Mouse (Mus musculus) skeletal muscle tissue, adult 2 months (tissue): ENCODE data around the gene Vipas39.
"Not testable (repeated sequence)": the region's sequence is repeated elsewhere in the genome, so short reads cannot be mapped to it uniquely, and the experiment has no call there.

Source experiments
- DNase-seq: peaks from one replicate; pipeline ENCODE4 v3.0.0-alpha.2; 2012; ENCODE audit warnings: low read depth, low spot score

The Vipas39 gene

GRCm38 (mm10) chr12:87266108-87266826 lies at the start of gene Vipas39, which contains the start of gene Ahsa1:
TSS of gene Vipas39 (minus strand) at chr12:87266256.
TSS of gene Ahsa1 (plus strand) at chr12:87266479.
- peak; percentile 92 for DNase-seq

GRCm38 (mm10) chr12:87313098-87313497 lies 47.0 kb upstream of the Vipas39 start:
- DNase-seq = no peak

GRCm38 (mm10) chr12:87306584-87306844 lies 40.5 kb upstream of the Vipas39 start:
- DNase-seq = not testable (repeated sequence)

DNA sequence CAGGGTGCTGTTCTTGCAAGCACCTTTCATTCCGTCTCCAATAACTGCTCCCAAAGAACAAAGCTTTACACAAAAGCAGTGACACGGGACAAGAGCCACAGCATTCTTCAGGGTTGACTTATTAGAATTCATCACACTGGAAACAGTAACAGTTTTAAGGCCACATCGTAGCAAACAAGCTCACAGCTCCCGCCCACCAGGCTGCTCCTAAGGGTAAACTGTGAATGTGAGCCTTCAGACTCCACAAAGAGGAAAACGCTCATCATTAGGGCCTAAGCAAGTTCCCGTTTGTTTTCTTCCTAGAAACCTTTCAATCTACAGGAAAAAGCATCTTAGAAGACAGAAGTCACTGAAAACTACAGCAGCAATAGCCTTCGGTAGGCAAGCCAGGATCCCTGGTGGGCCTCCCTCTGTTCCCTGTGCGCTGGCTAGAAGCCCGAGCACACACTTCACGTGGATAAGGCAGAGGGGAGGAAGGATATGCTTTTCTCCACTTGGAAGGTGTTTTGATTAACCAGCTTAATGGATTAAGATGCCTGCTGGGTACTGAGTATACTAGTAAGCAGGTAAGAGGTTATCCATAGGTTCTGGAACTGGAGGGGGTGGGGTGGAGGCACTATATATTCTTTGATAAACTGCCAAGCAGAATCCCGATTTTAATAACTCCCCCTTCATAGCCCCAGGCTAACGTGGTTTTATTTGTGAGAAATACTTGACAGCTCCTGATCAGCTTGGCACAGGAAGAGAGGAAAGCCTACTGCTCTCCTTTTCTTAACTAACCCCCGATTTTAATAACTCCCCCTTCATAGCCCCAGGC lies 39.9 kb upstream of the Vipas39 start:
- no peak for DNase-seq

GRCm38 (mm10) chr12:87301189-87301588 lies 35.1 kb upstream of the Vipas39 start:
- no peak for DNase-seq

DNA sequence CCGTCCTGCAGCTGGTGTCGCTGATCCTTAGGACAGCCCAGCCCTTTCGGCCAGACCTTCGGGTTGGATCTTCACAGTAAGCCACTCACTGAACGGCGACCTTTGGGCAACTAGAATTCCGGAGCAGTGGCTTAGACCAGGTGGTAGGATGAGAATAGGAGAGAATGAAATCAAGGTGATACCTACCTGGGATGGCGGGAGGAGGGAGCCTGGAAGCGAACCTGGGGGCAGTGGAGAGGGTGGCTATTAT lies 34.3 kb upstream of the Vipas39 start:
- no peak for DNase-seq

- DNase-seq = no peak
These were observed 33.8 kb upstream of the Vipas39 start, which contains the start of gene Ism2 for GRCm38 (mm10) chr12:87299657-87300440. TSS of gene Ism2 (minus strand) at chr12:87299705.

- DNase-seq = no peak
These were observed 33.1 kb upstream of the Vipas39 start for GRCm38 (mm10) chr12:87299037-87299656.

DNA sequence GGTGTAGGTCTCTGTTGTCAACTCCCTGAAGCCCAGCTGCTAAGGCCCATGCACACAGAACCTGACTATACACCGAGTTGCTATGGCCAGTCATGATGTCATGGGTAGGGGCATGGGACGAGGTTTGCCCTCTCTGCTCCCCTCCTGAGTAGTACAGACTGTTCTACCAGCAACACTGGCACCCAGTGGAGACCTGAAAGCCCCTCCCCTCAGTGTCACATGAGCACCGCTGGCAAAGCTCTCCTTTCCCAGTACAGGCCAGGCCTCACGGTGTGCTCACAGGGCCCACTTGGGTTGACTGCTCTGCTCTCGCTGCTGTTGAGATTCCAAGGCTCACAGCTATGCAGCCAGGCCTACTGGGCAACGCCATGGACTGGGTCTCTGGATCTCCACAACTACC lies 27.9 kb upstream of the Vipas39 start:
- DNase-seq = no peak

GRCm38 (mm10) chr12:87289100-87289499 lies 23.0 kb upstream of the Vipas39 start:
- DNase-seq = no peak

DNA sequence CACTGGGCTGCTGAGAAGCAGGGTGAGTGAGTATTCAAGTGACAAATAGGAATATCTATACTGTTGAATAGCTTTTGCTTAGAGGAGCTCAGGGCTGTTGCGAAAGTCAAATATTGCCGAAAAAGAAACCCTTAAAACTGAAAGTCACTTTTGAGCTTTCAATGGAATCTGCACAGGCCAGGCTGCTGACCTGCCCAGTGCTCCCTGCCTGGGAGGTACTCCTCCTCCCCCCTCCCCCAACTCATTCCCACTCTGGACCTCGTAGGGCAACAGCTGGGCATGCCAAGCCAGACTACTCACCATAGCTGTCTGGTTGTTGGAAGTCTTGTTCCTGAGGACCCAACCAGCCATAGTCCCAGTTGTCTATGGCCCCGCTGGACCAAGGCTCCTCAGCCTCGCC lies 18.7 kb upstream of the Vipas39 start:
- no peak for DNase-seq

GRCm38 (mm10) chr12:87284268-87284667 lies 18.2 kb upstream of the Vipas39 start:
- DNase-seq = no peak

GRCm38 (mm10) chr12:87283706-87284105 lies 17.6 kb upstream of the Vipas39 start:
- no peak for DNase-seq

DNA sequence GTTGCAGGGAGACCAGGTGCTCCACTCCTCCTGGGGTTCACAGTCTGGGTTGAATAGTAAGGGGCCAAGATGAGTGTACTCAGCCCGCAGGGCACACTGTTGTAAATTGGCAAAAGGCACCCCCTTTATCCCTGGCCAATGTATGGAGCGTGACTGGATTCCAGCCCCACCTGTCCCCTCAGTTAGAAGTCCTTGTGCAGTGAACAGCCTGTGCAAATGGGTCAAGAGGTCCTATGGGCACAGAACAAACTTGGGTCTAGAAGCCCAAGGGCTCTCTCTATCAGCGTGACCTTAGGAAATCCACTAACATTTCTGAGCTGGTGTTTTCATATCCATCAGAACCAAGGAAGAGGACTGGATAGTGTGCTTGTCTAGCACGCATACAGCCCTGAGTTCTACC lies 16.7 kb upstream of the Vipas39 start:
- DNase-seq = no peak

GRCm38 (mm10) chr12:87281766-87282165 lies 15.7 kb upstream of the Vipas39 start:
- DNase-seq = no peak

DNA sequence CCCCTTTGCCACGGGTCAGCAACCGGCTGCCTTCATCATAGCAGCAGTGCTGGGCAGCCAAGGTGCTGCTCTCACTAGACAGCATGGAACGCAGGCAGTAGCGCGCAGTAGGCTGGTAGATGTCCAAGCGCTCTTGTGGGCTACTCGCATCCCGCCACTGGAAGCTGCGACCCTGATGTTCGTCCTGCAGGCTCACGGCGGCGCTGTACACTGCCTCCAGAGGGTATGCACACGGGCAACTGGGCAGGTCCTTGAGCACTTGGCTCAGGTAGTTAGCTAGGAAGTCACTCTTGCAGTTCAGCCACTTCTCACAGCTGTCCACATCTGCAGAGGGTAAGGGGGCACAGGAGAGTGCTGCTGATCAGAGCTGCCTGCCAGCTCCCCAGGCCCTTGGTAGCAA lies 13.8 kb upstream of the Vipas39 start:
- no peak for DNase-seq

GRCm38 (mm10) chr12:87279350-87279749 lies 13.3 kb upstream of the Vipas39 start:
- DNase-seq = no peak

DNA sequence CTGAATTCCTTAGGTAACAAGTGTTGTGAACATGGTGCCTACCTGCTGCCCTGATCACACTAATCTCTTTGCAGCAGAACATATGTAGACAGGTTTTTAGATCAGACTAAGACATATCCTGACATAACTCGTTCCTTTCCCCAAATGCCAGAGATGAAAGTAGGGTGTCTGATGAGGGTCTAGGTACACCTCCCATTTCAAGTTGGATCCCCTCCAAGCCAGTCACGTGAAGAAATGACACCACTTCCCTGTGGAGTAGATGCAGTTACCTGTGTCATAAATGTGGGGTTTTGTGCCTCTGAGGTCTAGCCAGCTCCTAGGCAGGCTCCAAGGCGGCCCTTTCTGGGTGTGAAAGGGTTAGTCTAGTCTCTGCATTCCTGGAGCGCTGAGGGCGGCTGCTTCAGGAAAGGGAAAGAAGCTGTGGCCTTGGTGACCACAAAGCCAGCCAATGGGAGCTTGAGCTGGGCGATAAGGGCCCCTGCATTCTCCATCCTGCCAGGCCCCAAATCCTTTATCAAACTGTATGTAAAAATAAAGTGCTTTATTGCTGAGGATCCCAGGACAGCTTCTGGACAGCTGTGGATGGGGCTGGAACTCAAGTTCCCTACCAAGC lies 12.2 kb upstream of the Vipas39 start:
- no peak for DNase-seq

DNA sequence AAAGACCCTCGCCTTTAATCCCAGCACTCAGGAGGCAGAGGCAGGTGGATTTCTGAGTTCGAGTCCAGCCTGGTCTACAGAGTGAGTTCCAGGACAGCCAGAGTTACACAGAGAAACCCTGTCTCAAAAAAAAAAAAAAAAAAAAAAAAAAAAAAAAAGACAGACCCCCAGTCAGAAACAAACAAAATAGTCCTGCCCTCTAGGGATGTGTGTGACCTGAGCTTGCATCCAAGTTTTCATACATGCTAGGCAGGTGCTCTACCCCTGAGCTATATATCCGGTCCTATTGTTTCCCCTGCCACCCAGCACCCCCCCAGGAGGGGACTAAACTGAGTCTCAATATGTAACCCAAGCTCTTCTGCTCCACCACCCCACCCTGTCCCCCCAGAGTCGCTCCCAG lies 11.2 kb upstream of the Vipas39 start:
- not testable (repeated sequence) for DNase-seq

DNA sequence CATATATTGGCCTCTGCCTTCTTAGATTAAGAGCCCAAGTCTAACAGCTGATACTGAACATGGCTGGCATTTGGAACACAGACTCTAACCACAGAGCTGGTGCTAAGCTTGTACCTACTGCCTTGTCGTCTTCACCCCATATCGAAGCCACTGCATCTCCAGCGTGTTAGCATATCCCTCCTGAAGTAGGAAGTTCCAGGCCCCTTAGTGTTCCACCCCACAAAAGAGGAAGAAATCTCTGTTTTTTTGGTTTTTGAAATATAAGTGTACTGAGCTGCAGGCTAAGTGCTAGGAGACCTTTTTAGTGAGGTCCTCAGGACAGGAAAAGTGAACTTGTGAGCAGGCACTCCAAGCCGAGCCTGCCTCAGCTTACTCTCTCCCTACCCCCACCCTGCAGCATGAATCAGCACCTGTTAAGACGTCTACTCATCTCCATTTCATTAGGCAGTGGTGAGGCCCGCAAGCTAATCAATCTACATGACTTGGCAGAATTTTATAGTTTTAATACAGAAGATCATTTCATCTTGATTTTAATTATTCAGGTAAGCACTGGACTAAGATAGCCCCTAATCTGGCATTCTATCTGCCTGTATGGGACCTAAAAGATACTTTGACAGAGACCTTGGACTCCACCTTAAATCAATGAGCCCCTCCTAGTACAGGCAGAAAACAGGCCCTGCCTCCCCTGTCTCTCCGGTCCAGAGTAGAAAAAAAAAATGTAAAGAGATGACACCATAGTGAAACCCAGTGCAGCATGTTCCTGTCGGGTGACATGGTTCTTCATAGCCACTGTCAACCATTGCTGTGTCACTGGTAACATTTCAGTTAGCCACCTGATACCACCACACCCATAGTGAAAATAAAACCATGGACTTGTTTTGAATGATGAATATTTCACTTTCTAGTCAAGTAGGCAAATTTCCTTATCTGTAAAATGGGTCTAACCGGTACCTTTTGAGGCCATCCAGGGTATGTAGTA lies 9.1 kb upstream of the Vipas39 start:
- DNase-seq = no peak

GRCm38 (mm10) chr12:87267682-87268081 lies 1.6 kb upstream of the Vipas39 start:
- no peak for DNase-seq
